Mouse (Mus musculus): ENCODE data around the gene Fam207a. TPM values are rescaled to one million over a fixed set of nuclear protein-coding genes. Genes with fewer than 3 reads are reported as not detected.

Gene Fam207a
- 1 to 10 TPM; 8.6 to 9.9 TPM for total RNA-seq (2021)

DNA sequence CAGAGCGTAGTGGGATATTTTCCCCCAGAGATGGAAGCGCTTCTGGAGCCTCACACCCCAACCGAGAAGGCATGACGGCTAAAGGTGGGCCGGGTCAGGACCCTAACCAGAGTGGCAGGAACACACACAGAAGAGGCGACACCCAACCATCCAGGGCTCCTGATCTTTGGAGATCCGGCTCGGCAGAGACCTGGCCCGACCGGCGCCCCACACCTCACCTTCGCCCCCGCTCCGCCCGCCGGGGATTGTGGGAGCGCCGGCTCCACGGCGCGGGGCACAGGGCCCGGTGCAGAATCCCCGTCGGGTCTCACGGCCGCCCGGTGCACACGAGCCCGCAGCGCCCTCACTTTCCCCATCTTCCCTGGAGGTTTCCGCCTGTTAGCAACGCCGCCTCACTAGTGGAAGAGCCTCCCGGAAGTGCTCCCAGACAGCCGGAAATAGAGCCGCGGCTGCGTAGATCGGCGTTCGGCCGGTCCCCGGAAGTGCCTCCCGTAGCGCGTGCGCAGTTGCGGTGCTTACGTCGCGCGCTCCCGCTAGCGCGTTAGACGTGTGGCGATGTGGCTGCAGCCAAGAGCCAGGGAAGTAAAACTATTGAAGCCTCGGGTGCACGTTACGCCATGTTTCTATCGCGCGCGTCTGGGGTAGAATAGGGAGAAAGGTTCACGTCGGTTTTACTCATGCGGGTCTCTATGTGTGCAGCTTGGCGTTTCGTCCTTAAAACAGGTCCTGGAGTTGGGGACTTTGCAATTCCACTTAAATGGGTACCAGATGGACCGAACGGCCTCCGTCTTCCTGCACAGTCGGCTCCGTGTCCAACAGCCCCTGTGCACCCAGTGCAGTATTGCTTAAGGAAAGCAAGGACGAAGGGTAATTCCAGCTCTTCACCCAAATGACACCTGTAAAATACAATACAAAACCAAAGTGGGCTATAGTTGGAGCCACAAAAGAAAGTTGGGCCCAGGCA, at the start of gene Fam207a:
TSS of gene Fam207a (minus strand) at position 401 of the 964 bp plus-strand sequence.
- DNase-seq (ENCODE audit: low spot score) = peak; percentile 86
- intact Hi-C loops (cut with DNase I) = loop anchor here (2.0 to 5.0 kb wide), 3 partner anchors 112 to 401 kb away; no protein-coding TSS in a partner anchor

GRCm38 (mm10) chr10:77565005-77565404, 49.4 kb upstream of the Fam207a start:
- intact Hi-C loops (cut with DNase I) = loop anchor here (5.0 kb wide), 1 partner anchor 283 kb away; no protein-coding TSS in a partner anchor

DNA sequence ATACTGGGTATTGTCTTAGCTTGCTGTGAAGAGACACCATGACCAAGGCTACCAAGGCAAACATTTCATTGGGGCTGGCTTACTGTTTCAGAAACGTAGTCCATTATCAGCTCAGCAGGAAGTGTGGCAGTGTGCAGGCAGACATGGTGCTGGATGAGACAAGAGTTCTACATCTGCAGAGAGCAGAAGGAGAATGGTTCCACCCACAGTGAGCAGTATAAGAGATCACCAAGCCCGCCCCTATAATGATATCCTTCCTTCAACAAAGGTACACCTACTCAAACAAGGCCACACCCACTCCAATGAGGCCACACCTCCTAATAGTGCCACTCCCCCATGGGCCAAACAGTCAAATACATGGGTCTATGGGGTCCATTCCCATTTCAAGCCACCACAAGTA, 45.9 kb upstream of the Fam207a start:
- DNase-seq (ENCODE audit: low spot score) = no peak
- intact Hi-C loops (cut with DNase I) = no loop called here

More at GRCm38 (mm10) chr10:77565005-77565404, 49.4 kb upstream of the Fam207a start:
- no peak for DNase-seq (ENCODE audit: low spot score)

GRCm38 (mm10) chr10:77560830-77561229, 45.2 kb upstream of the Fam207a start:
- intact Hi-C loops (cut with DNase I) = no loop called here
- no peak for DNase-seq (ENCODE audit: low spot score)

DNA sequence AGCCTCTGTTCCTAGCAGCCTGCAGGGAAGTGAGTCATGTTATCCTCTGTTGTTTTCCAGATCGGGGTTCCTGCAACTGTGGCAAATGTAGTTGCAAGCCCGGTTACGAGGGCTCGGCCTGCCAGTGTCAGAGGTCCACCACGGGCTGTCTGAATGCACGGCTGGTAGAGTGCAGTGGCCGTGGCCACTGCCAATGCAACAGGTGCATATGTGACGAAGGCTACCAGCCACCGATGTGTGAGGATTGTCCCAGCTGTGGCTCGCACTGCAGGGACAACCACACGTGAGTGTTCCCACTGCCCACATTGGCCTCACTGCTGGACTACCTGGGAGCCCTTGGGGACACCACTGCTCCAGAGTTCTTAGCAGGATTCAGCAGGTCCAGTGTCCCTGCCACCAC, 44.5 kb upstream of the Fam207a start:
- intact Hi-C loops (cut with DNase I) = no loop called here
- DNase-seq (ENCODE audit: low spot score) = no peak

- no peak for DNase-seq (ENCODE audit: low spot score)
- intact Hi-C loops (cut with DNase I) = no loop called here
Observed at GRCm38 (mm10) chr10:77557641-77558040, 42.1 kb upstream of the Fam207a start.

- DNase-seq (ENCODE audit: low spot score) = no peak
- intact Hi-C loops (cut with DNase I) = no loop called here
Observed at GRCm38 (mm10) chr10:77556631-77557030, 41.0 kb upstream of the Fam207a start.

GRCm38 (mm10) chr10:77554918-77555317, 39.3 kb upstream of the Fam207a start:
- no peak for DNase-seq (ENCODE audit: low spot score)
- intact Hi-C loops (cut with DNase I) = no loop called here

- no peak for DNase-seq (ENCODE audit: low spot score)
- intact Hi-C loops (cut with DNase I) = no loop called here
Observed at GRCm38 (mm10) chr10:77553285-77553684, 37.7 kb upstream of the Fam207a start.

GRCm38 (mm10) chr10:77552162-77552561, 36.6 kb upstream of the Fam207a start:
- DNase-seq (ENCODE audit: low spot score) = no peak

DNA sequence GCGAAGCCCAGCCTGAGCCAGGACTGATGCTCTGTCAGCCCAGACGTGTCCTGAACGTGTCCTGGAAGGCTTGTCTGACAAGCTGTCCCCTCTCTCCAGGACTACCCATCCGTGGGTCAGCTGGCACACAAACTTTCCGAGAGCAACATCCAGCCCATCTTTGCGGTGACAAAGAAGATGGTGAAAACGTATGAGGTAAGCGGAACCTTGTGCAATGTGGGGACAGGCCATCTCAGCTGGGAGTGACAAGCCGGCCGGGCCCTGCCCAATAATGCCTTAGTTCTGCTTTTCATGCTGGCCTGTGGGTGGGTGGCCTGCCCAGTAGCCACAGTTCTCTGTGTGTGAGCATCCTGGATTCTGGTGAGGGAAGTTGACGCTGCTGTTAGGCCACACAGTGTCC, 35.3 kb upstream of the Fam207a start:
- intact Hi-C loops (cut with DNase I) = no loop called here
- DNase-seq (ENCODE audit: low spot score) = peak; percentile 23

More at GRCm38 (mm10) chr10:77552162-77552561, 36.6 kb upstream of the Fam207a start:
- intact Hi-C loops (cut with DNase I) = no loop called here

DNA sequence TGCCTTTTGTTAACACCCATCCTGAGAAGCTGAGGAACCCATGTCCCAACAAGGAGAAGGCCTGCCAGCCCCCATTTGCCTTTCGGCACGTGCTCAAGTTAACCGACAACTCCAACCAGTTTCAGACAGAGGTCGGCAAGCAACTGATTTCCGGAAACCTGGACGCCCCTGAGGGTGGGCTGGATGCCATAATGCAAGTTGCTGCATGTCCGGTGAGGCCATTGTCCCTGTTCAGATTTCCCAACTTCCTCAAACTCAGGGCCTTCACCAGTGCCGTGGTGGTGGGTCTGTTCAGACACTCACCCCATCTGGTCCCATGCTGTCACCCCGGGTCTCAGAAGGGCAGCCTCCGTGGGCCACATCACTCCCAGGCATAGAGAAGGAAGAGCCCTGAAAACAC, 33.0 kb upstream of the Fam207a start:
- no peak for DNase-seq (ENCODE audit: low spot score)
- intact Hi-C loops (cut with DNase I) = no loop called here

- intact Hi-C loops (cut with DNase I) = no loop called here
- peak; percentile 72 for DNase-seq (ENCODE audit: low spot score)
Observed at GRCm38 (mm10) chr10:77544916-77545315, 29.3 kb upstream of the Fam207a start.

DNA sequence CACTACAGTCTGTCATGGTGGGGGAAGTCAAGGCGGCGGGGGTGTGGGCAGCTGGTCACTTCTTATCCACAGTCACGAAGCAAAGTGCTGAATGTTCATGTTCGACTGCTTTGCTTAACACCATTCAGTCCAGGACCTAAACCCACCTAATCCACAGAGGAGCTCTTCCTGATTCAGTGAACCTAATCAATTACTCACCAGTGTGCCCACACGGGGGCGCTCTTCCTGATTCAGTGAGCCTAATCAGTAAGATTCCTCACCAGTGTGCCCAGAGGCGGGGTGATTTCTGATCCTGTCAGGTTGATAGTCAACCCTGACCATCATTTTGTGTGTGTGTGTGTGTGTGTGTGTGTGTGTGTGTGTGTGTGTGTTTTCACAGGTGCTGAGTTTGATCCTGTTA, 27.6 kb upstream of the Fam207a start:
- DNase-seq (ENCODE audit: low spot score) = no peak
- intact Hi-C loops (cut with DNase I) = no loop called here

DNA sequence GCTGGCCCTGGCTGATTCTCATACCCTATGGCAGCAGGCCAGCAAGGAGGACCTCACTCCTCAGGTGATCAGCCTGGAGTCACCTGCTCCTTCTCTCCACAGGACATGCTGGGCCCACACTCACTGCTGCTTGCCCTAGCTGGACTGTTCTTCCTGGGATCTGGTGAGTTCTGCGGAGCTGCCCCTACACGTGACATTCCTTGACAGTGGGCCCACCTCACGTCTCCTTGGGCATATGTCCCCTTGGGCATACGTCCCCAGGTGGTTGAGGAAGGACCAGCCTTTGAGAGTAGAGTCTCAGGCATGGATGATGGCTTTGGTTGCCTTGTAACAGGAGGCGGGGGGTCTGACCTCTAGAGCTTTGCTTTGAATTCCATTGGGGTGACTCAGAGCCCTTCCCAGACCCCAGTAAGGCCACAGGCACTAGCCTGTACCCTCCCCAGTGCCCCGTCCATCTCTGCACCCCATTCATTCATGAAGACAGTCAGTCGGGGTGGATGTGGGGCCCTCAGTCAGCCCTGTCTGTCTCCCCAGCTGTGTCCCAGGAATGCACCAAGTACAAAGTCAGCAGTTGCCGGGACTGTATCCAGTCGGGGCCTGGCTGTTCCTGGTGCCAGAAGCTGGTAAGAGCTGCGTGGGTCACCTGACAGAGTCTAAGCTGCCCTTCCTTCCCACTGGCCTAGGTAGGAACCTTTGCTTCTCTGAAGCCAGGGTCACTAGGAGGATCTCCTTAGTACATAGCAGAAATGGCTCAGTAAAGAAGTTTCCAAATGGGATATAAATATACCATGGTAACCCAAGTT, 26.5 kb upstream of the Fam207a start:
- intact Hi-C loops (cut with DNase I) = no loop called here
- no peak for DNase-seq (ENCODE audit: low spot score)

GRCm38 (mm10) chr10:77540576-77541102, 25.1 kb upstream of the Fam207a start:
- no peak for DNase-seq (ENCODE audit: low spot score)
- intact Hi-C loops (cut with DNase I) = no loop called here

DNA sequence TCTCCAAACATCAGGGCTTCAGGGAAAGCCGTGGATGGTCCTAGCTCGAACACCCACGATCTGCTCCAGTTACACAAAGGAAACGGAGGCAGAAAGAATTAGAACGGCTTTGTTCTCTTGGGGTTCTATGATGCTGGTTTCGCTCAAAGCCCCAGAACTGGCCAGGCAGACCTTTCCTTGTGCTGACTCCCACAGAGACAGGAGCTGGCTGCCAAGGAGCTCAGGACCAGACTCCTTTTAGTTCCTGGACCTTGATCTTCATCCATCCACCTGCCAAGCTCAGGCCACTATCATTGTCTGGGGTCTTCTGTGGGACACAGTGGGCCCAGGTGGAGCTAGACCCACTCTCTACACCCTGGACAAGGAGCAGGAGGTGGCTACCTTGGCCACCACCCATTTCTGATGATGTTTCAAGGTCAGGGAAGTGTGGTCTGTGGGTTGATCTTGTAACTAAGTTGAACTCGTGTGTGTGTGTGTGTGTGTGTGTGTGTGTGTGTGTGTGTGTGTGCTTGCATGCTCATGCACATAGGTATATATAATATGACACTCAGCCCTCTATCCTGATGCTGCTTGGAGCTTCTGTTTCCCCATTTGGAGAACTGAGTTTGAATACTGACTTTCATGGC, 23.8 kb upstream of the Fam207a start:
- intact Hi-C loops (cut with DNase I) = no loop called here
- no peak for DNase-seq (ENCODE audit: low spot score)

DNA sequence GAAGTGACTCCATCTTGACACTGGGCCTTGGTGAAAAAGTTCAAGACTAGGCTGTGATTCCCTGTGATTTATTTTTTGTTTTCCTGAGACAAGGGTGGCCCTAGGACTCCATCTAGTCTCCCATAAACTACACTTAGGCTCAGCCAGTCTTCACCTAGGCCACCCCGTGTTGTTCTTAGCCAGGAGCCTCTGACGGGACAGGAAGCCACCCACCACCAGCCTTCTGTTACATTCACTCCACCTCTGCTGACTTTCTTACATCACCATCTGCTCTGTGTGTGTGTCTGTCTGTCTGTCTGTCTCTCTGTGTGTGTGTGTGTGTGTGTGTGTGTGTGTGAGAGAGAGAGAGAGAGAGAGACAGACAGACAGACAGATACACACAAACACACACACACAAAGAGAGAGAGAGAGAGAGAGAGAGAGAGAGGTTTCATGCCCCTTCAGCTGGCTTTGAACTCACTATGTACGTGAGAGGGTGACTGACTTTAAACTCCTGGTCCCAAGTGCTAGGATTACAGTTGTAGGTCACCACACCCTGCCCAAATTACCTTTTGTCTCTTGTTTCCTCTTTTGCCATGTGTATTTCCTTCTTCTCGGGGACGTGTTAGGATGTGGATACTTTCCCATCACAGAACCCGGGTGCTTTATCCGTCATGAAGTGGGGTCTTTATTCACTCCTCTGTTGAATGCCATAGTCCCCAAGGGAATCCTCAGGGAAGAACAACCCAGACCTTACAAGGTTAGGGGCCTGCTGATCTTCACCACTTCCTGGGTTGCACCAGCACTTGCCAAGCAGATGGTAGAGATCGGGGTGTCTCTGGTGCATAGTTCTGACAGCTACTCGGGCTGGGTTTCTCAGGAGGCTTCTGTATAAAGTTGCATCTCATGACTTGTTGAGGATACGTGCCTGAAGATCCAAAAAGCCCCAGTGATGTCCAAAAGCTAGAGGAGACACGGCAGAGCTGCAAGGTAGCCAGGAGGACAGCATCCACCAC, 21.9 kb upstream of the Fam207a start:
- intact Hi-C loops (cut with DNase I) = no loop called here
- DNase-seq (ENCODE audit: low spot score) = no peak

DNA sequence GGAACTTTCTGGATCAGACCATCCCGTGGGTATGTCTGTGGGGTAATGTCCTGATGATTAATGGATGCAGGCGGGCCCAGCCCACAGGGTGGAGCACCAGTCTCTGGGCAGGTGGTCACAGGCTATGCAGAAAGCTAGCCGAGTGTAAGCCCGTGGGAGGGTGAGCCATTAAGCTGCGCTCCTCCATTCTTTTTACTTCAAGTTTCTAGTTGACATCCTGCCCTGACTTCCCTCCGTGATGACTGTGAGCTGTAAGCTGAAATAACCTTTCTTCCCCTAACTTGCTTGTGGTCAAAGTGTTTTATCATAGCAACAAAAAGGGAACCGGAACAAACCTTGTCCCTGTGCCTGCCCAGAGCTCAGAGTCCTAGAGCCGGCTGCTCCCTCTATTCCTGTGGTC, 21.1 kb upstream of the Fam207a start:
- intact Hi-C loops (cut with DNase I) = no loop called here
- DNase-seq (ENCODE audit: low spot score) = no peak
